Mouse (Mus musculus): ENCODE measurements around the gene Dera. TPM values are rescaled to one million over a fixed set of nuclear protein-coding genes. Genes with fewer than 3 reads are reported as not detected.

Gene Dera
- total RNA-seq, 2 experiments from 2014 or later = 12.7 to 14.5 TPM

- no peak for DNase-seq
These were observed 132.0 kb downstream of the Dera start for GRCm38 (mm10) chr6:137886210-137886979.

GRCm38 (mm10) chr6:137887258-137887657, 132.9 kb downstream of the Dera start:
- DNase-seq = no peak

GRCm38 (mm10) chr6:137897671-137898070, 143.3 kb downstream of the Dera start:
- no peak for DNase-seq

- DNase-seq = no peak
These were observed 146.9 kb downstream of the Dera start for GRCm38 (mm10) chr6:137901255-137901654.

Other genes starting within 250 kb of the Dera start
- gene Eps8, start 99.7 kb upstream of the Dera start, total RNA-seq (2021) = 10 to 100 TPM; 11.4 to 14.7 TPM
- 10 to 100 TPM; 91.5 to 92.5 TPM for gene Strap, start 19.5 kb upstream of the Dera start, total RNA-seq (2021)

Measured in gastrocnemius, postnatal 10 days (tissue).